Mouse (Mus musculus) intestine, embryonic 16.5 days (tissue): ENCODE measurements around the gene Nckap1l. TPM values are rescaled to one million over a fixed set of nuclear protein-coding genes. Genes with fewer than 3 reads are reported as not detected.
"Not testable (repeated sequence)": the region's sequence is repeated elsewhere in the genome, so short reads cannot be mapped to it uniquely, and the experiment has no call there.

ENCODE experiments used
- ATAC-seq: fragments of 200-750 bp; cut with Nextera tagmentation; 2 replicates; pipeline ENCODE4 v1.8.0; 2017; ENCODE audit warnings: moderate TSS enrichment, moderate library complexity
- H3K27ac ChIP-seq: fragments of 300-500 bp; sonication (generic); 2 replicates; pipeline ENCODE4 v1.5.1; 2014; ENCODE audit warnings: mild to moderate bottlenecking, low read length
- H3K27me3 ChIP-seq: fragments of 300-500 bp; sonication (generic); replicated peaks from 2 replicates; pipeline ENCODE4 v1.6.1; 2014; ENCODE audit warnings: low read length, control low read depth, mixed read lengths; ENCODE audit not compliant: control insufficient read depth, insufficient read depth
- H3K36me3 ChIP-seq: fragments of 300-500 bp; sonication (generic); 2 replicates; pipeline ENCODE4 v1.6.1; 2014; ENCODE audit warnings: low read length, control low read depth; ENCODE audit not compliant: control insufficient read depth, insufficient read depth
- H3K4me1 ChIP-seq: fragments of 300-500 bp; sonication (generic); 2 replicates; pipeline ENCODE4 v1.6.1; 2014; ENCODE audit warnings: low read length, control low read depth, mixed read lengths; ENCODE audit not compliant: control insufficient read depth, insufficient read depth
- H3K4me2 ChIP-seq: fragments of 300-500 bp; sonication (generic); 2 replicates; pipeline ENCODE4 v1.6.1; 2014; ENCODE audit warnings: low read depth, low read length, control low read depth
- H3K4me3 ChIP-seq: fragments of 300-500 bp; sonication (generic); 2 replicates; pipeline ENCODE4 v1.5.1; 2014; ENCODE audit warnings: mild to moderate bottlenecking, low read length
- H3K9ac ChIP-seq: fragments of 300-500 bp; sonication (generic); 2 replicates; pipeline ENCODE4 v1.6.1; 2014; ENCODE audit warnings: low read depth, low read length
- H3K9me3 ChIP-seq: fragments of 300-500 bp; sonication (generic); 2 replicates; pipeline ENCODE4 v1.6.1; 2016; ENCODE audit warnings: low read length, control low read depth; ENCODE audit not compliant: control insufficient read depth
- WGBS: fragments of 180-500 bp; shearing (Covaris S2); extraction: QIAGEN DNeasy Blood & Tissue Kit; methylation state at CpG from one replicate; pipeline ENCODE4 v1.1.7; 2014; 5-methylcytosine and 5-hydroxymethylcytosine counted together
- polyA plus RNA-seq: library from polyadenylated mRNA; unstranded; fragments of >200 nt; fragmentation: Nextera tagmentation; extraction: Ambion mirVana; gene quantifications from 2 replicates; pipeline ENCODE4 v1.2.1, GENCODE M21; 2015

Gene Nckap1l
- 3.7 and 3.8 TPM in 2 replicates for polyA plus RNA-seq

- H3K4me2 ChIP-seq: no peak within 1 kb of the TSS
- 85% methylated on average over 13 of the region's 13 CpGs for WGBS
- H3K4me1 ChIP-seq: no peaks in the 10 kb centered on the region
- H3K36me3 ChIP-seq: no peaks in the 10 kb centered on the region
- H3K27ac ChIP-seq: no peak within 1 kb of the TSS
- no peaks in the 10 kb centered on the region for H3K9me3 ChIP-seq
- no peak for ATAC-seq
- H3K9ac ChIP-seq: no peak within 1 kb of the TSS
- H3K4me3 ChIP-seq: no peak within 1 kb of the TSS
- no peaks in the 10 kb centered on the region for H3K27me3 ChIP-seq
Observed at GRCm38 (mm10) chr15:103453551-103454218, at the start of gene Nckap1l. Gene Nckap1l (plus strand): TSS chr15:103453794.

GRCm38 (mm10) chr15:103405586-103405985 lies 48.0 kb upstream of the Nckap1l start:
- H3K9me3 ChIP-seq, H3K27me3 ChIP-seq, H3K4me3 ChIP-seq, ATAC-seq, H3K36me3 ChIP-seq, H3K27ac ChIP-seq, H3K4me1 ChIP-seq, H3K4me2 ChIP-seq, H3K9ac ChIP-seq: not testable (repeated sequence)
- WGBS: 91% methylated on average over 2 of the region's 3 CpGs

- H3K36me3 ChIP-seq: no peaks in the 10 kb centered on the region
- no peak overlapping the region for H3K27ac ChIP-seq
- ATAC-seq: no peak
- no peaks in the 10 kb centered on the region for H3K9me3 ChIP-seq
- WGBS: 36% methylated on average over 2 of the region's 2 CpGs
- no peak overlapping the region for H3K9ac ChIP-seq
- H3K4me1 ChIP-seq: no peaks in the 10 kb centered on the region
- no peaks in the 10 kb centered on the region for H3K27me3 ChIP-seq
- no peak overlapping the region for H3K4me3 ChIP-seq
- no peak overlapping the region for H3K4me2 ChIP-seq
Observed at GRCm38 (mm10) chr15:103427017-103427416, 26.6 kb upstream of the Nckap1l start.

GRCm38 (mm10) chr15:103430241-103430640 lies 23.4 kb upstream of the Nckap1l start, which contains the start of gene Gtsf1:
Gene Gtsf1 (minus strand): TSS chr15:103430470.
- Histone ChIP-seq H3K9me3 (no peaks in the 10 kb centered on the region), H3K27ac (no peak within 1 kb of the TSS), H3K36me3 (no peaks in the 10 kb centered on the region), H3K9ac (no peak within 1 kb of the TSS), H3K4me3 (no peak within 1 kb of the TSS), H3K4me2 (no peak within 1 kb of the TSS), H3K4me1 (no peaks in the 10 kb centered on the region), H3K27me3 (no peaks in the 10 kb centered on the region)
- ATAC-seq: no peak
- 94% methylated on average over 16 of the region's 16 CpGs for WGBS

- H3K4me2 ChIP-seq, H3K27me3 ChIP-seq, H3K36me3 ChIP-seq, H3K9me3 ChIP-seq, H3K9ac ChIP-seq, ATAC-seq, H3K4me1 ChIP-seq, H3K27ac ChIP-seq, H3K4me3 ChIP-seq: not testable (repeated sequence)
- 80% methylated on average over 4 of the region's 4 CpGs for WGBS
Observed at GRCm38 (mm10) chr15:103445966-103446365, 7.6 kb upstream of the Nckap1l start.

- WGBS: 44% methylated on average over 3 of the region's 3 CpGs
- Histone ChIP-seq H3K4me1 (no peaks in the 10 kb centered on the region), H3K4me3 (no peak within 1 kb of the TSS), H3K27ac (no peak within 1 kb of the TSS), H3K36me3 (no peaks in the 10 kb centered on the region), H3K4me2 (no peak within 1 kb of the TSS), H3K27me3 (no peaks in the 10 kb centered on the region), H3K9ac (no peak within 1 kb of the TSS), H3K9me3 (no peaks in the 10 kb centered on the region)
- no peak for ATAC-seq
Observed at GRCm38 (mm10) chr15:103448369-103448768, 5.2 kb upstream of the Nckap1l start, which contains the start of gene Gtsf2. Gene Gtsf2 (minus strand): TSS chr15:103448469.

- no peak overlapping the region for H3K4me2 ChIP-seq
- no peak overlapping the region for H3K9ac ChIP-seq
- ATAC-seq: no peak
- no peaks in the 10 kb centered on the region for H3K9me3 ChIP-seq
- no peak overlapping the region for H3K4me3 ChIP-seq
- H3K27ac ChIP-seq: no peak overlapping the region
- H3K36me3 ChIP-seq: no peaks in the 10 kb centered on the region
- no peaks in the 10 kb centered on the region for H3K27me3 ChIP-seq
- H3K4me1 ChIP-seq: no peaks in the 10 kb centered on the region
- whole genome bisulfite sequencing: 78% methylated on average over 6 of the region's 6 CpGs
Observed at GRCm38 (mm10) chr15:103454449-103454848, 855 bp downstream of the Nckap1l start.

- H3K4me2 ChIP-seq: no peak overlapping the region
- no peaks in the 10 kb centered on the region for H3K9me3 ChIP-seq
- no peak overlapping the region for H3K27ac ChIP-seq
- ATAC-seq: no peak
- no peaks in the 10 kb centered on the region for H3K27me3 ChIP-seq
- no peak overlapping the region for H3K4me3 ChIP-seq
- H3K4me1 ChIP-seq: no peaks in the 10 kb centered on the region
- H3K36me3 ChIP-seq: no peaks in the 10 kb centered on the region
- WGBS: 53% methylated on average over 7 of the region's 7 CpGs
- H3K9ac ChIP-seq: no peak overlapping the region
Observed at GRCm38 (mm10) chr15:103462539-103463261, 9.1 kb downstream of the Nckap1l start.

- no peak for ATAC-seq
- no peak overlapping the region for H3K4me3 ChIP-seq
- H3K4me1 ChIP-seq: no peaks in the 10 kb centered on the region
- no peak overlapping the region for H3K9ac ChIP-seq
- no peaks in the 10 kb centered on the region for H3K27me3 ChIP-seq
- no peak overlapping the region for H3K27ac ChIP-seq
- H3K36me3 ChIP-seq: no peaks in the 10 kb centered on the region
- 79% methylated on average over 7 of the region's 7 CpGs for WGBS
- H3K9me3 ChIP-seq: no peaks in the 10 kb centered on the region
- no peak overlapping the region for H3K4me2 ChIP-seq
Observed at GRCm38 (mm10) chr15:103471488-103472194, 18.0 kb downstream of the Nckap1l start.
